Mouse (Mus musculus) myocyte (in vitro differentiated cells): ENCODE results near the gene Mcu. TPM values are rescaled to one million over a fixed set of nuclear protein-coding genes. Genes with fewer than 3 reads are reported as not detected.
A peak's percentile ranks its signal among the peaks of the same experiment; 100 is the strongest.

ENCODE experiments used
- H3K27me3 ChIP-seq: one replicate; pipeline ENCODE4 v1.6.1; 2011; ENCODE audit not compliant: control insufficient read depth, insufficient read depth, insufficient read length
- H3K36me3 ChIP-seq: one replicate; pipeline ENCODE4 v1.6.1; 2011; ENCODE audit not compliant: control insufficient read depth, insufficient read depth
- H3K4me2 ChIP-seq: one replicate; pipeline ENCODE4 v1.6.1; 2011; ENCODE audit warnings: low read depth, control low read depth
- H3K4me3 ChIP-seq: one replicate; pipeline ENCODE4 v1.5.1; 2011; ENCODE audit warnings: mild to moderate bottlenecking, control low read depth, moderate library complexity
- H3K79me2 ChIP-seq: one replicate; pipeline ENCODE4 v1.6.1; 2011; ENCODE audit not compliant: control insufficient read depth, insufficient read depth
- H3ac ChIP-seq: one replicate; pipeline ENCODE4 v1.6.1; 2011; ENCODE audit not compliant: control insufficient read depth, insufficient read length
- CEBPB ChIP-seq: IDR thresholded peaks from 2 replicates; pipeline ENCODE4 v1.6.1; 2011; ENCODE audit warnings: mild to moderate bottlenecking, moderate library complexity; ENCODE audit not compliant: poor library complexity, insufficient read depth, severe bottlenecking
- E2F4 ChIP-seq: IDR thresholded peaks from one replicate; pipeline ENCODE4 v1.6.1; 2011; ENCODE audit warnings: mild to moderate bottlenecking, control low read depth, moderate library complexity; ENCODE audit not compliant: insufficient read depth
- MAX ChIP-seq: IDR thresholded peaks from one replicate; pipeline ENCODE4 v1.6.1; 2011; ENCODE audit warnings: low read depth, mild to moderate bottlenecking, control low read depth
- MYOD1 ChIP-seq, 3 experiments: IDR thresholded peaks; one replicate each; pipeline ENCODE4 v1.6.1; 2011; ENCODE audit warnings: control low read depth in 2 of 3, low read depth in 2 of 3, mild to moderate bottlenecking in 2 of 3, moderate library complexity in 1 of 3; ENCODE audit not compliant: insufficient read length in 2 of 3, control insufficient read depth in 1 of 3
- MYOG ChIP-seq, 3 experiments: IDR thresholded peaks; one replicate each; pipeline ENCODE4 v1.6.1; 2011; ENCODE audit warnings: control low read depth in 2 of 3, low read depth in 2 of 3, mild to moderate bottlenecking in 2 of 3; ENCODE audit not compliant: insufficient read length in 2 of 3, control insufficient read depth in 1 of 3, insufficient read depth in 1 of 3
- POLR2A ChIP-seq: IDR thresholded peaks from one replicate; pipeline ENCODE4 v1.6.1; 2011; ENCODE audit warnings: low read depth, mild to moderate bottlenecking, control low read depth, moderate library complexity; ENCODE audit not compliant: insufficient read length
- POLR2AphosphoS2 ChIP-seq: IDR thresholded peaks from one replicate; pipeline ENCODE4 v1.6.1; 2011; ENCODE audit warnings: low read depth, control low read depth; ENCODE audit not compliant: insufficient read length
- REST ChIP-seq: IDR thresholded peaks from one replicate; pipeline ENCODE4 v1.6.1; 2011; ENCODE audit warnings: mild to moderate bottlenecking, control low read depth, moderate library complexity; ENCODE audit not compliant: insufficient read depth, insufficient read length
- SRF ChIP-seq: IDR thresholded peaks from one replicate; pipeline ENCODE4 v1.6.1; 2011; ENCODE audit warnings: low read depth; ENCODE audit not compliant: control insufficient read depth, insufficient read length
- TCF12 ChIP-seq: IDR thresholded peaks from one replicate; pipeline ENCODE4 v1.6.1; 2011; ENCODE audit warnings: mild to moderate bottlenecking, control low read depth; ENCODE audit not compliant: poor library complexity, insufficient read depth, severe bottlenecking
- TCF3 ChIP-seq: IDR thresholded peaks from one replicate; pipeline ENCODE4 v1.6.1; 2011; ENCODE audit warnings: low read depth, control low read depth; ENCODE audit not compliant: insufficient read length
- USF1 ChIP-seq: IDR thresholded peaks from one replicate; pipeline ENCODE4 v1.6.1; 2011; ENCODE audit warnings: low read depth, mild to moderate bottlenecking, control low read depth, moderate library complexity
- polyA plus RNA-seq: library from polyadenylated mRNA; unstranded; fragments of >200 nt; fragmentation: generic; extraction: Trizol; gene quantifications from one replicate; pipeline ENCODE4 v1.2.1, GENCODE M21; 2012; ENCODE audit warnings: missing spikeins

Gene Mcu
- polyA plus RNA-seq, 1 experiment = 82.9 TPM

GRCm38 (mm10) chr10:59523826-59524331 lies 92.6 kb downstream of the Mcu start:
- Histone ChIP-seq H3K79me2 (peaks cover 37% of the 10 kb centered on the region), H3ac (no peak overlapping the region), H3K4me3 (no peak overlapping the region), H3K4me2 (no peak overlapping the region), H3K27me3 (no peaks in the 10 kb centered on the region), H3K36me3 (no peaks in the 10 kb centered on the region)
- TF ChIP-seq SRF (no peak), USF1 (no peak), MYOD1 (IDR thresholded peaks at IDR 0.05; ENCODE audit: control insufficient read depth in 1 of 3, insufficient read length in 2 of 3, low read depth in 2 of 3) (no peak), E2F4 (no peak)

- H3K36me3 ChIP-seq = no peaks in the 10 kb centered on the region
- no peak overlapping the region for H3K4me3 ChIP-seq
- H3K27me3 ChIP-seq = no peaks in the 10 kb centered on the region
- H3K4me2 ChIP-seq = no peak overlapping the region
- TF ChIP-seq POLR2A (no peak), REST (no peak), E2F4 (no peak), USF1 (no peak), CEBPB (no peak), MYOD1 (IDR thresholded peaks at IDR 0.05; ENCODE audit: control insufficient read depth in 1 of 3, insufficient read length in 2 of 3, low read depth in 2 of 3) (no peak), MAX (no peak), POLR2AphosphoS2 (no peak), TCF12 (no peak), MYOG (IDR thresholded peaks at IDR 0.05; ENCODE audit: control insufficient read depth in 1 of 3, insufficient read depth in 1 of 3, insufficient read length in 2 of 3, low read depth in 2 of 3) (no peak), TCF3 (no peak)
- H3K79me2 ChIP-seq = peaks cover 19% of the 10 kb centered on the region
- no peak overlapping the region for H3ac ChIP-seq
Measured at GRCm38 (mm10) chr10:59520701-59521100, 95.8 kb downstream of the Mcu start.

- Histone ChIP-seq H3K79me2 (peaks cover 9% of the 10 kb centered on the region), H3K4me2 (no peak overlapping the region), H3K4me3 (no peak overlapping the region), H3ac (no peak overlapping the region), H3K36me3 (no peaks in the 10 kb centered on the region), H3K27me3 (no peaks in the 10 kb centered on the region)
- no peak for TF ChIP-seq POLR2A
- no peak for TF ChIP-seq POLR2AphosphoS2
- no peak for TF ChIP-seq TCF12
- TF ChIP-seq SRF = no peak
- TF ChIP-seq E2F4 = no peak
- no peak for TF ChIP-seq MYOG (IDR thresholded peaks at IDR 0.05; ENCODE audit: control insufficient read depth in 1 of 3, insufficient read depth in 1 of 3, insufficient read length in 2 of 3, low read depth in 2 of 3)
- no peak for TF ChIP-seq USF1
- no peak for TF ChIP-seq MYOD1 (IDR thresholded peaks at IDR 0.05; ENCODE audit: control insufficient read depth in 1 of 3, insufficient read length in 2 of 3, low read depth in 2 of 3)
- no peak for TF ChIP-seq MAX
- no peak for TF ChIP-seq REST
- no peak for TF ChIP-seq CEBPB
- no peak for TF ChIP-seq TCF3
Measured at GRCm38 (mm10) chr10:59519411-59519810, 97.1 kb downstream of the Mcu start.

DNA sequence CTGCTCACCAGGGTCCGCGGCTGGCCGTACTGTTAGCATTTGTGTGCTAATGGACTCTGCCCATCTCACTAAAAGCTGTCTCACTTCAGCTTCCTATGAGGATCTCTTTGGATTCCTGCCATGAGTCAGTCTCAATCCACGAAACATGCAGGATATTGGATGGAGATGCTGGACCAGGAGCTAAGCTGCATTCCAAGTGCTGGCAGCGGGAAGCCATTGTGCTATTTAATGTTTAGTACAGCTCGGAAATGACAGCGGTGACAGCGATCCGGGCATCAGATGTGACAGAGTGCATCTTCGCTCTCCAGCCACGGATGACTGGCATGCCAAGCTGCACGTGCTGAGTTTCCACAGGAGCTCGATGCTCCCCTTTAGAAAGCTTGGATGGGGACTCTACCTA lies 99.3 kb downstream of the Mcu start:
- H3K79me2 ChIP-seq = peaks cover 28% of the 10 kb centered on the region
- TF ChIP-seq MYOD1 (IDR thresholded peaks at IDR 0.05; ENCODE audit: control insufficient read depth in 1 of 3, insufficient read length in 2 of 3, low read depth in 2 of 3) (no peak), MAX (no peak), TCF3 (no peak), SRF (no peak), TCF12 (no peak), POLR2AphosphoS2 (no peak), MYOG (IDR thresholded peaks at IDR 0.05; ENCODE audit: control insufficient read depth in 1 of 3, insufficient read depth in 1 of 3, insufficient read length in 2 of 3, low read depth in 2 of 3) (no peak), E2F4 (no peak), POLR2A (no peak), CEBPB (no peak), USF1 (no peak), REST (no peak)

GRCm38 (mm10) chr10:59514739-59515464 lies 101.6 kb downstream of the Mcu start:
- TF ChIP-seq TCF12 (no peak), REST (no peak), MYOG (IDR thresholded peaks at IDR 0.05; ENCODE audit: control insufficient read depth in 1 of 3, insufficient read depth in 1 of 3, insufficient read length in 2 of 3, low read depth in 2 of 3) (peak in 1 of 3 experiments; percentile 56), MYOD1 (IDR thresholded peaks at IDR 0.05; ENCODE audit: control insufficient read depth in 1 of 3, insufficient read length in 2 of 3, low read depth in 2 of 3) (peak in 1 of 3 experiments; percentile 62)
- Histone ChIP-seq H3K4me3 (no peak overlapping the region), H3K79me2 (peaks cover 45% of the 10 kb centered on the region), H3K27me3 (no peaks in the 10 kb centered on the region), H3K36me3 (no peaks in the 10 kb centered on the region), H3ac (no peak overlapping the region), H3K4me2 (peak overlapping the region; percentile 58)

More for the DNA sequence above, 99.3 kb downstream of the Mcu start:
- Histone ChIP-seq H3K4me3 (no peak overlapping the region), H3ac (no peak overlapping the region), H3K36me3 (no peaks in the 10 kb centered on the region), H3K27me3 (no peaks in the 10 kb centered on the region), H3K4me2 (no peak overlapping the region)
